Mouse (Mus musculus) liver, embryonic 14.5 days (tissue): ENCODE measurements at regions not wholly inside any gene's neighbourhood (a gene's known extent, or its start where the extent isn't known, plus 50 kb on each side); places are given as distances from the start of the nearest gene placed in this dataset.
"Not testable (repeated sequence)": the region's sequence is repeated elsewhere in the genome, so short reads cannot be mapped to it uniquely, and the experiment has no call there.

Experiments used
- CTCF ChIP-seq: IDR thresholded peaks from 2 replicates; pipeline ENCODE4 v1.5.1; 2016; ENCODE audit warnings: antibody characterized with exemption, low read depth, control low read depth
- EP300 ChIP-seq: IDR thresholded peaks from 2 replicates; pipeline ENCODE4 v1.6.1; 2016; ENCODE audit warnings: antibody characterized with exemption, low read depth

DNA sequence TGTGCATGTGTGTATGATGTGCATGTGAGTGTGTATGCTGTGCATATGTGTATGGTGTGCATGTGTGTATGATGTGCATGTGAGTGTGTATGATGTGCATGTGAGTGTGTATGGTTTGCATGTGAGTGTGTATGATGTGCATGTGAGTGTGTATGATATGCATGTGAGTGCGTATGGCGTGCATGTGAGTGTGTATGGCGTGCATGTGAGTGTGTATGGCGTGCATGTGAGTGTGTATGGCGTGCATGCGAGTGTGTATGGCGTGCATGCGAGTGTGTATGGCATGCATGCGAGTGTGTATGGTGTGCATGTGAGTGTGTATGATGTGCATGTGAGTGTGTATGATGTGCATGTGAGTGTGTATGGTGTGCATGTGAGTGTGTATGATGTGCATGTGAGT, 103.2 kb upstream of the Nudt7 start:
- not testable (repeated sequence) for TF ChIP-seq CTCF, EP300
